Mouse (Mus musculus) urinary bladder, postnatal 4 days (tissue): ENCODE measurements around the gene 1110032A03Rik.

Experiments used
- DNase-seq, 2 experiments: peaks; one replicate each; pipeline ENCODE4 v3.0.0; 2021 to 2022; ENCODE audit warnings: low spot score in 2 of 2

Gene 1110032A03Rik

DNA sequence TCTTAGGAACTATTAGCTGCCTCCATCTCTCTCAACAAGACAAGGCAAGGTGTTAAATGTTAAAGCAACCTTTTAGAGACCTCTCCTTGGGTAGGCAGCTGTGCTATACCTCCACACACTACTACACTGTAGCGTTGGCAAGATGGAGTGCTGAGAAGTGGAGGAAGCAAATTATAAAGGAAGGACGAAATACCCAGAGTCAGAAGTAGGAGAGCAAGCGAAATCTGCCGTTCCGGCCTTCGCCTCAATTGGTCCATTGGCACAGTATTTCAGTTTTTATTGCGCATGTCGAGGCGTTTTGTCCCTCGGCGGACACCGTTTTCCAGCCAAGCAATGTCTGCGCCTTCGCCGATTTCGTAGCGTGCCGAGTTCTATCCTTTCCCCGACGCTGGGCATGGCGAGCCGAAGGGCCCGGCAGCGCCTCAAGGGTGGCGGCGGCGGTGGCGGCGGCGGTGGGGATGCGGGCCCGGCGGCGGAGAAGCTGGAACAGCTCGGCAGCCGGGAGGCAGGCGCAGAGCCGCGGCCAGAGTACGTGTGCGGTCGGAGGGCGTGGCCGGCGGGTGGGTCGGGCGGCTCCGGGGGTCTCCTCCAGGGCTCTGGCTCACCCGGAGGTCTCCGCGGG, at the start of gene 1110032A03Rik, which contains the start of gene Alg9:
TSS of gene 1110032A03Rik (minus strand) at position 530 of the 622 bp plus-strand sequence.
TSS of gene Alg9 (plus strand) at position 29 of the 622 bp plus-strand sequence.
- peak; percentile 87 to 91 for DNase-seq

GRCm38 (mm10) chr9:50823779-50824453, 48.6 kb upstream of the 1110032A03Rik start:
- DNase-seq = no peak

DNA sequence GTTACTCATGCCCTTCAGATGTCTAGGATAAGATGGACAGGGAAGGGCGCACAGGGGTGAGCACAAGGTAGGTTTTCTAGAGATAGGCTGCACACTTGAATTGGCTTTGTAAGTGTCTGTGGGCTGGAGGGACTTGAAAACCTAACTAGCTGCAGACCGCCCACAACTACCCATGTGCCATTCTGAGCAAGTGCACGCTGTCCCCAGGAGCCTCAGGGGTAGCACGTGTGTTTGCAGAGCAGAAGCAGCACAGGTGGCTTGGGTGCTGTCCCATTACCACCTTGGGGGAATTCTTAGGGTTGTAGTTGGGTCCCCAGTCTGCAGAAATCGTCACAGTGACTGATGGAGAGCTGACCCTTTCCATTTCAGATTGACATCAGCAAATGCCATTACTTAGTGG, 46.9 kb upstream of the 1110032A03Rik start:
- DNase-seq = no peak

DNA sequence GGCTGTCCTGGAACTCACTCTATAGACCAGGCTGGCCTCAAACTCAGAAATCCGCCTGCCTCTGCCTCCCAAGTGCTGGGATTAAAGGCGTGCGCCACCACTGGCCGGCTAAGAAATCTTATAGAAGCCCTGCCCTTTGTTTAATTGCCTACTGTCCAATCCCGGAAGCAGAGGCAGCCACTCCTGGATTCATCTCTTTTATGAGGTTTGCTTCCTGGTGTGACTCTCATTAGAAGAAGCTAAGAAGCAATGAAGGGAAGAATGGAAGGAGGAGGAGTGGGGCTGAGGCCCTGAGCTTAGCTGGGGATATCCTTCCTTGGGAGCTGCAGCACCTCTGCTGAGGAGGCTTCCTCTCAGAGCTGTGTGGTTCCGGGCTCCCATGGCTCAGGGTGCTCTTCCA, 46.3 kb upstream of the 1110032A03Rik start:
- no peak for DNase-seq

- DNase-seq = no peak
Measured at GRCm38 (mm10) chr9:50819716-50820115, 44.4 kb upstream of the 1110032A03Rik start.

GRCm38 (mm10) chr9:50818050-50818449, 42.7 kb upstream of the 1110032A03Rik start:
- no peak for DNase-seq

GRCm38 (mm10) chr9:50816512-50816911, 41.2 kb upstream of the 1110032A03Rik start:
- no peak for DNase-seq

- DNase-seq = no peak
Measured at GRCm38 (mm10) chr9:50815666-50816065, 40.3 kb upstream of the 1110032A03Rik start.

- no peak for DNase-seq
Measured at GRCm38 (mm10) chr9:50813796-50814195, 38.5 kb upstream of the 1110032A03Rik start.

DNA sequence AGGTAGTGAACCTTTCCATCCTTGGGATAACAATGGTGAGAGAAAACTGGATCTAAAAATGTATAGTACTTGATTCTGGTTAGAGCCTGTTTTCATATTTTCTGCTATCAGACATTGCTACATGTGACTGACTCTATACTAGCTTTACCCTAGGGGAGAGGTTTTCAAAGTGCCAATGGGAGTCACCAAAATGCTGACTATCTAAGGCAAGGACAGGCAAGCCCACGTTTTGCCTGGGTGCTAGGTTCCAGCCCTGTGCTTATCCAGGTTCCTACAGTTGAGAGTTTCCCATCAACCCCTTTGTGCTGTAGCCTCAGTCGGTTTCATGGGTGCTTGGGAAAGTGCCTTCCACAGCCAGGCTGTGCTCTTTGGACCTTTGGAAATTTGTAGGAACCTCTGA, 36.4 kb upstream of the 1110032A03Rik start:
- no peak for DNase-seq

DNA sequence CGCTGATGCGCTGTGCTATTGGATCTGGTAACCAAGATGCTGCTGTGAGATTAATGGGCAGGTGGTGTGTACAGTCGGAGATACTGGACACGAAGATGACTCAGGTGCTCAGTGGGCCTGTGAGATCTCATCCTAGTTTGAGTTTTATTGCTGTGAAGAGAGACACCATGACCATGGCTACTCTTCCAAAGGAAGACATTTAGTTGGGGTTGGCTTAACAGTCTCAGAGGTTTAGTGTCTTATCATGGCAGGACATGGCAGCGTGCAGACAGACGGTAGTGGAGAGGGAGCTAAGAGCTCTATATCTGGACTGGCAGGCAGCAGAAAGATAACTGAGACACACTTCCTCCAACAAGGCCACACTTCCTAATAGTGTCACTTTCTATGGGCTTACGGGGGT, 35.9 kb upstream of the 1110032A03Rik start:
- DNase-seq = no peak

DNA sequence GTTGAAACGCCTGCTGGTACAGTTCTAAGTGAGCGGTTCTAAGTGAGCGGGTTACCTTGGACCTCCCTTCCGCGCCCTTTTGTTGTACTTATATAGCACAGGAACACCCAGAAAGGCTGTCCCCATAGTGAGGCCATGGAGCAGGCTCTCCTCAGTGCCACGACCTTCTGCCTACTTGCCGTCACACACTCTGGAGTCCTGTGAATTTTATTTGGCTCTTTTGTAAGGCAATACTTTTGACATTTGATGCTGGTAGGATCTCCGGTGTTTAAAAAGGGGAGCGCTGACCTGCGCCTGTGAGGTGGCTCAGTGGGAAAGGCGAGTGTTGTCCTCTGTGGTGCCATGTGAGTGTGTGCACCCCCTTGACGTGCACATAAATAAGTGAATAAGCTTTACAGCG, 33.8 kb upstream of the 1110032A03Rik start:
- DNase-seq = no peak

DNA sequence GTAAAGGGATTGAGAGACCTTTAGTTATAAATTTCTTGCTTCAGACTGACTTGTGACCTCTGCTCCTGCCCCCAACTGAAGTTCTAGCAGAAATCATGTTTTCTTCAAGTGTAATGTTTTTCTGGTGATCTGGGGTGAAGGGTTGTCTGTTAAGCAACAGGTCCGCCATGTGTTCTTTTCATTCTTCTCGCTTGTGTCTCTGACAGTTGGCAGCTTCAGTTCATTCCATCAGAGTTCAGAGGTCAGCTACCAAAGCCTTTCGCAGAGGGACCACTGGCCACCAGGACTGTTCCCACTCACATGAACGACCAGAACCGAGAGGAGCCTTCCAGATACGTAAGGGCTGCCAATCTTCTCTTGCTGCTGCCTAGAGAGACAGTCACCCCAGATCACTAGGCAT, 33.2 kb upstream of the 1110032A03Rik start:
- DNase-seq = no peak

- no peak for DNase-seq
Measured at GRCm38 (mm10) chr9:50803055-50803671, 27.8 kb upstream of the 1110032A03Rik start.

- no peak for DNase-seq
Measured at GRCm38 (mm10) chr9:50800985-50801384, 25.7 kb upstream of the 1110032A03Rik start.

GRCm38 (mm10) chr9:50798368-50798767, 23.0 kb upstream of the 1110032A03Rik start:
- no peak for DNase-seq

GRCm38 (mm10) chr9:50797641-50798040, 22.3 kb upstream of the 1110032A03Rik start:
- no peak for DNase-seq

- DNase-seq = no peak
Measured at GRCm38 (mm10) chr9:50796776-50797175, 21.5 kb upstream of the 1110032A03Rik start.

GRCm38 (mm10) chr9:50795266-50795665, 19.9 kb upstream of the 1110032A03Rik start:
- no peak for DNase-seq

DNA sequence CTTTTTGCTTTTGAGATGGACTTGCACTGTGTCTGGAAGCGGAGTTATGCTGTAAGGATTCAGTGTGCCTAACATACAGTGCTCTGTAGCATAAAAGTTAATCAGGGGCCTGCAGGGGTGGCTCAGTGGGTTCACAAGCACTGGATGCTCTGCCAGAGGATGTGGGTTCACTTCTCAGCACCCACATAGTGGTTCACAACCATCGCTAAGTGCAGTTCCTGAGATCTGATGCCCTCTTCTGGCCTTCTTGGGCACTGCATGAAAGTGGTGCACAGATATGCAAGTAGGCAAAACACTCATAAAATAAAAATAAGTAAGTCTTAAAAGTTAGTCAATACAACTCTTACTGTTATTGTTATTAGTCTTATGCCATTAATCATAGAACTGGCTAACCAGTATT, 6.8 kb upstream of the 1110032A03Rik start:
- DNase-seq = no peak

GRCm38 (mm10) chr9:50776162-50776760, 941 bp upstream of the 1110032A03Rik start:
- no peak for DNase-seq

DNA sequence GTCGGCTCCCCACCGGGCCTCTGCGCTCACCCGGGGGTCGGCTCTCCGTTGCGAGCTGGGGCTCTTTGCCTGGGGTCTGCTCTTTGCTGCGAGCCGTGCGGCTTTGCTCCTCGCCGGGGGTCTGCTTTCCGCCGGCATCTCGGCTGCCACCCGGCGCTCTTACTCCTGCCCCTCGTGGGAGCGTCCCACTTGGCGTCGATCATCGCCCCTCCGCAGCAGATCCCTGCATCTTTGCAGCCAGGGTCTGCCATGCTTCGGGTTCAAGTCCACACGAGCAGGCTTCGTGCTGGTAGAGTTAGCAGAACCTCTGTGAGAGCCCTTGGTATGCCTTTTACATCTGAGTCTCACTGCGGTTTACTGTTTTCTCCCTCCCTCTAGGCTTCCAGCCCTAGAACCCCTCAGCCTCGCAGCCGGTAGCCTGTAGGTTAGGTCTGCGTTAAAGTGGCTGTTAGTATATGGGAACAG, 374 bp upstream of the 1110032A03Rik start:
- DNase-seq = no peak
